Mouse (Mus musculus) lung, adult 2 months (tissue): ENCODE measurements at regions not wholly inside any gene's neighbourhood (a gene's known extent, or its start where the extent isn't known, plus 50 kb on each side); places are given as distances from the start of the nearest gene placed in this dataset.

Source experiments
- CTCF ChIP-seq: fragments of 200-500 bp; IDR thresholded peaks from 2 replicates; pipeline ENCODE4 v1.5.1; 2011; ENCODE audit warnings: mild to moderate bottlenecking, low read length, control low read depth; ENCODE audit not compliant: insufficient read depth
- POLR2A ChIP-seq: fragments of 200-500 bp; IDR thresholded peaks from 2 replicates; pipeline ENCODE4 v1.6.1; 2011; ENCODE audit warnings: low read depth, mild to moderate bottlenecking, control low read depth, low read length, borderline replicate concordance; ENCODE audit errors: extremely low read depth

DNA sequence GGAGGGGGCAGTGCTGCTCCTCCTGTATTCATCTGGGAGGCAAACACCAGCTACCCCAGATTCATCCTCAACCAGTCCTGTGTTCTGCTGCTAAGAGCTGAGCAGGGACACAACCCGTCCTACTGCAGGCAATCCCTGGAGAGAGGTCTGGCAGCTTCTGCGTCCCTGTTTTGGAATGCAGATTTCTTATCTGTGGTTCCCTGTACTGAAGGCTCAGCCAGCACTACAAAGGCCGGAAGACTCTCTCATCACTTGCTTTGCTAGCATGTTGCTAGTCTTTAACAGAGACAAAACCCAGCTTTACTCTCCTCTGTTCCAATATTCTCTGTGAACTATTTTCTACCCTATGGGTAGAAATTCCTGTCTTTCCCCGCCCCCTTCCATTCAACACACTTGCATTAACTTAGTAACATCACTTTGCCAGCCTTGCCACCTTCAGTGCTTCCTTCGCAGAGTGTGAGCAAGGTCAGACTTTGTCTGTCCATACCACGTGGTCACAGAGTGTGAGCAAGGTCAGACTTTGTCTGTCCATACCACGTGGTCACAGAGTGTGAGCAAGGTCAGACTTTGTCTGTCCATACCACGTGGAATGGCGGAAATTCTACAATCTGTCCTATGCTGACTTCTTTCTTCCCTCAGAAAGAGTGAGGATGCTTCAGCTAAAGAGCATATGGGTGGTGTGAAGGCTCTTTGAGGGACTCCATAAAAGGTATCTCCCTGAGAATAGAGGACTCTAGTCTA, 98.9 kb upstream of the Rgs17 start:
- no peak for TF ChIP-seq POLR2A
- no peak for TF ChIP-seq CTCF
